Mouse (Mus musculus): ENCODE measurements around the gene Rnf167.

GRCm38 (mm10) chr11:70689578-70689977 lies 42.5 kb downstream of the Rnf167 start:
- TF ChIP-seq CTCF (IDR thresholded peaks at IDR 0.05; ENCODE audit: low read depth, low read length) (no peak), POLR2A (IDR thresholded peaks at IDR 0.05; ENCODE audit: borderline replicate concordance, low read depth, low read length) (no peak)
